Mouse (Mus musculus) layer of hippocampus, adult 9-10 months (tissue): ENCODE results near the gene Babam2.
"Not testable (repeated sequence)": the region's sequence is repeated elsewhere in the genome, so short reads cannot be mapped to it uniquely, and the experiment has no call there.

Experiments
- DNase-seq: peaks from one replicate; pipeline ENCODE4 v3.0.0; 2022; ENCODE audit warnings: low spot score

Babam2 gene

GRCm38 (mm10) chr5:31787201-31787600 lies 89.7 kb downstream of the Babam2 start:
- DNase-seq, result no peak

- DNase-seq, result no peak
These were observed 90.1 kb downstream of the Babam2 start for GRCm38 (mm10) chr5:31787622-31788021.

GRCm38 (mm10) chr5:31792338-31792737 lies 94.9 kb downstream of the Babam2 start:
- DNase-seq, result no peak

- no peak for DNase-seq
These were observed 95.4 kb downstream of the Babam2 start for GRCm38 (mm10) chr5:31792863-31793262.

GRCm38 (mm10) chr5:31795414-31795813 lies 97.9 kb downstream of the Babam2 start:
- DNase-seq, result no peak

GRCm38 (mm10) chr5:31796979-31797378 lies 99.5 kb downstream of the Babam2 start:
- no peak for DNase-seq

GRCm38 (mm10) chr5:31804211-31804610 lies 106.7 kb downstream of the Babam2 start:
- DNase-seq, result not testable (repeated sequence)

GRCm38 (mm10) chr5:31804751-31805150 lies 107.3 kb downstream of the Babam2 start:
- DNase-seq, result no peak

- no peak for DNase-seq
These were observed 109.8 kb downstream of the Babam2 start for GRCm38 (mm10) chr5:31807312-31807711.

GRCm38 (mm10) chr5:31808271-31808670 lies 110.8 kb downstream of the Babam2 start:
- no peak for DNase-seq

GRCm38 (mm10) chr5:31810796-31811662 lies 113.5 kb downstream of the Babam2 start:
- DNase-seq, result no peak

GRCm38 (mm10) chr5:31811663-31812001 lies 114.1 kb downstream of the Babam2 start:
- DNase-seq, result no peak

GRCm38 (mm10) chr5:31813156-31813675 lies 115.7 kb downstream of the Babam2 start:
- no peak for DNase-seq

GRCm38 (mm10) chr5:31814068-31814467 lies 116.6 kb downstream of the Babam2 start:
- no peak for DNase-seq

GRCm38 (mm10) chr5:31815129-31815528 lies 117.6 kb downstream of the Babam2 start:
- DNase-seq, result no peak

- DNase-seq, result no peak
These were observed 118.6 kb downstream of the Babam2 start for GRCm38 (mm10) chr5:31816082-31816481.

GRCm38 (mm10) chr5:31820801-31821200 lies 123.3 kb downstream of the Babam2 start:
- no peak for DNase-seq

GRCm38 (mm10) chr5:31821204-31821603 lies 123.7 kb downstream of the Babam2 start:
- DNase-seq, result no peak

GRCm38 (mm10) chr5:31823673-31824072 lies 126.2 kb downstream of the Babam2 start:
- no peak for DNase-seq

- no peak for DNase-seq
These were observed 126.6 kb downstream of the Babam2 start for GRCm38 (mm10) chr5:31824126-31824525.

GRCm38 (mm10) chr5:31827304-31827703 lies 129.8 kb downstream of the Babam2 start:
- no peak for DNase-seq

GRCm38 (mm10) chr5:31827896-31828295 lies 130.4 kb downstream of the Babam2 start:
- no peak for DNase-seq

GRCm38 (mm10) chr5:31828747-31829146 lies 131.3 kb downstream of the Babam2 start:
- DNase-seq, result no peak

GRCm38 (mm10) chr5:31829588-31829987 lies 132.1 kb downstream of the Babam2 start:
- DNase-seq, result no peak
